Mouse (Mus musculus): Measurements from ENCODE around the gene Gpr146. TPM values are rescaled to one million over a fixed set of nuclear protein-coding genes. Genes with fewer than 3 reads are reported as not detected.
A peak's percentile ranks its signal among the peaks of the same experiment; 100 is the strongest.

The Gpr146 gene
- polyA plus RNA-seq, 1 experiment: 0.91 TPM

GRCm38 (mm10) chr5:139442428-139442827, 64.9 kb downstream of the Gpr146 start:
- no peak overlapping the region for H3K9ac ChIP-seq (ENCODE audit: low read depth, poor library complexity, severe bottlenecking)
- no peaks in the 10 kb centered on the region for H3K36me3 ChIP-seq (ENCODE audit: control insufficient read depth, insufficient read depth, low read length, poor library complexity, severe bottlenecking)
- peaks cover 3% of the 10 kb centered on the region for H3K4me1 ChIP-seq (ENCODE audit: control insufficient read depth, insufficient read depth, low read length)
- no peak overlapping the region for H3K4me3 ChIP-seq (ENCODE audit: low read depth, low read length)
- TF ChIP-seq EP300 (IDR thresholded peaks at IDR 0.05; ENCODE audit: insufficient read depth, low read depth, low read length) (no peak), CTCF (IDR thresholded peaks at IDR 0.05; ENCODE audit: low read depth, low read length) (no peak), POLR2A (IDR thresholded peaks at IDR 0.05; ENCODE audit: insufficient read depth, low read length) (no peak)
- no peak overlapping the region for H3K27ac ChIP-seq (ENCODE audit: insufficient read depth, low read length)
- H3K9me3 ChIP-seq (replicated peaks; ENCODE audit: control insufficient read depth, insufficient read depth, low read length, poor library complexity, severe bottlenecking): no peaks in the 10 kb centered on the region
- no peaks in the 10 kb centered on the region for H3K27me3 ChIP-seq (ENCODE audit: control insufficient read depth, insufficient read depth, low read length, poor library complexity, severe bottlenecking)

- Histone ChIP-seq H3K9ac (ENCODE audit: low read depth, poor library complexity, severe bottlenecking) (no peak overlapping the region), H3K27ac (ENCODE audit: insufficient read depth, low read length) (no peak overlapping the region), H3K4me1 (ENCODE audit: control insufficient read depth, insufficient read depth, low read length) (peaks cover 3% of the 10 kb centered on the region), H3K4me3 (ENCODE audit: low read depth, low read length) (no peak overlapping the region), H3K9me3 (replicated peaks; ENCODE audit: control insufficient read depth, insufficient read depth, low read length, poor library complexity, severe bottlenecking) (no peaks in the 10 kb centered on the region), H3K36me3 (ENCODE audit: control insufficient read depth, insufficient read depth, low read length, poor library complexity, severe bottlenecking) (no peaks in the 10 kb centered on the region), H3K27me3 (ENCODE audit: control insufficient read depth, insufficient read depth, low read length, poor library complexity, severe bottlenecking) (no peaks in the 10 kb centered on the region)
- TF ChIP-seq CTCF (IDR thresholded peaks at IDR 0.05; ENCODE audit: low read depth, low read length) (no peak), POLR2A (IDR thresholded peaks at IDR 0.05; ENCODE audit: insufficient read depth, low read length) (no peak), EP300 (IDR thresholded peaks at IDR 0.05; ENCODE audit: insufficient read depth, low read depth, low read length) (no peak)
Measured at GRCm38 (mm10) chr5:139442962-139443361, 65.5 kb downstream of the Gpr146 start.

- Histone ChIP-seq H3K4me3 (ENCODE audit: low read depth, low read length) (no peak overlapping the region), H3K4me1 (ENCODE audit: control insufficient read depth, insufficient read depth, low read length) (peaks cover 3% of the 10 kb centered on the region), H3K27me3 (ENCODE audit: control insufficient read depth, insufficient read depth, low read length, poor library complexity, severe bottlenecking) (no peaks in the 10 kb centered on the region), H3K36me3 (ENCODE audit: control insufficient read depth, insufficient read depth, low read length, poor library complexity, severe bottlenecking) (no peaks in the 10 kb centered on the region), H3K9ac (ENCODE audit: low read depth, poor library complexity, severe bottlenecking) (no peak overlapping the region), H3K27ac (ENCODE audit: insufficient read depth, low read length) (no peak overlapping the region), H3K9me3 (replicated peaks; ENCODE audit: control insufficient read depth, insufficient read depth, low read length, poor library complexity, severe bottlenecking) (no peaks in the 10 kb centered on the region)
- TF ChIP-seq EP300 (IDR thresholded peaks at IDR 0.05; ENCODE audit: insufficient read depth, low read depth, low read length) (no peak), CTCF (IDR thresholded peaks at IDR 0.05; ENCODE audit: low read depth, low read length) (peak; percentile 17), POLR2A (IDR thresholded peaks at IDR 0.05; ENCODE audit: insufficient read depth, low read length) (no peak)
Measured at GRCm38 (mm10) chr5:139445258-139445657, 67.8 kb downstream of the Gpr146 start.

Other genes with a start within 250 kb of the Gpr146 start
- gene Prkar1b, start 227.7 kb upstream of the Gpr146 start, polyA plus RNA-seq (2011; ENCODE audit: insufficient read depth, insufficient read length, low read depth, missing spikeins): 8.2 and 9.4 TPM in 2 replicates
- 21.6 and 22.6 TPM in 2 replicates for gene Dnaaf5, start 227.5 kb upstream of the Gpr146 start, polyA plus RNA-seq (2011; ENCODE audit: insufficient read depth, insufficient read length, low read depth, missing spikeins)
- gene Sun1, start 177.1 kb upstream of the Gpr146 start, polyA plus RNA-seq (2011; ENCODE audit: insufficient read depth, insufficient read length, low read depth, missing spikeins): 74.1 and 84.2 TPM in 2 replicates
- 55.9 and 67.7 TPM in 2 replicates for gene Get4, start 125.4 kb upstream of the Gpr146 start, polyA plus RNA-seq (2011; ENCODE audit: insufficient read depth, insufficient read length, low read depth, missing spikeins)
- gene Adap1, start 52.1 kb upstream of the Gpr146 start, polyA plus RNA-seq (2011; ENCODE audit: insufficient read depth, insufficient read length, low read depth, missing spikeins): 16.5 and 17.0 TPM in 2 replicates
- 19.9 and 26.1 TPM in 2 replicates for gene Cox19, start 26.3 kb upstream of the Gpr146 start, polyA plus RNA-seq (2011; ENCODE audit: insufficient read depth, insufficient read length, low read depth, missing spikeins)
- gene Cyp2w1, start 25.1 kb upstream of the Gpr146 start, polyA plus RNA-seq (2011; ENCODE audit: insufficient read depth, insufficient read length, low read depth, missing spikeins): not detected in 2 replicates
- gene C130050O18Rik, start 27.6 kb downstream of the Gpr146 start, polyA plus RNA-seq (2011; ENCODE audit: insufficient read depth, insufficient read length, low read depth, missing spikeins): not detected in 2 replicates
- not detected in 2 replicates for gene Gper1, start 45.5 kb downstream of the Gpr146 start, polyA plus RNA-seq (2011; ENCODE audit: insufficient read depth, insufficient read length, low read depth, missing spikeins)
- 44.5 and 48.7 TPM in 2 replicates for gene 3110082I17Rik, start 82.8 kb downstream of the Gpr146 start, polyA plus RNA-seq (2011; ENCODE audit: insufficient read depth, insufficient read length, low read depth, missing spikeins)
- gene Zfand2a, start 106.9 kb downstream of the Gpr146 start, polyA plus RNA-seq (2011; ENCODE audit: insufficient read depth, insufficient read length, low read depth, missing spikeins): 10.7 and 11.3 TPM in 2 replicates
- not detected in 2 replicates for gene Uncx, start 165.8 kb downstream of the Gpr146 start, polyA plus RNA-seq (2011; ENCODE audit: insufficient read depth, insufficient read length, low read depth, missing spikeins)

All from ES-Bruce4 (cell line).